Mouse (Mus musculus) yolk sac, embryonic 10.5 days (tissue): ENCODE measurements at regions not wholly inside any gene's neighbourhood (a gene's known extent, or its start where the extent isn't known, plus 50 kb on each side); places are given as distances from the start of the nearest gene placed in this dataset.

Experiments
- DNase-seq: peaks from one replicate; pipeline ENCODE4 v3.0.0-alpha.2; 2017; ENCODE audit warnings: low spot score

DNA sequence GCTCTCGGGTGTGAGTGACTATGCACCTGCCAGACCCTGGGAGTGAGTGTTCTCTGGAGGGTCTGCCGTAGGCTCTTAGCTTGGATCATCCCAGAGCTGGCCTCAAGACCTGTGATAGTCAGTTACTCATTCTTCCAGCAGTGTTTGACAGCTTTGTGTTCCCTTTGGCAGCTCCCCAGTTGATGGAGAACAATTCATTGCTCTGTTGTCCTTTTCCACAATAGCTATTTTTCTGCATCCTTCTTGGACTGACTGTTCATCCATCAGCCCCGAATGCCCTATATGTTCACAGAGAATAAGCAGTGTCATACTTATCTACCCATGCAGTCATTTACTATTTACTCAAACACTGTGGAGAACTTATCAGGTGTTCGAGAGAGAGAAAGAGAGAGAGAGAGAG is 1368.5 kb downstream of the Gsdmc2 start:
- no peak for DNase-seq

- no peak for DNase-seq
Measured at GRCm38 (mm10) chr15:62470683-62471331, 1374.2 kb downstream of the Gsdmc2 start.

DNA sequence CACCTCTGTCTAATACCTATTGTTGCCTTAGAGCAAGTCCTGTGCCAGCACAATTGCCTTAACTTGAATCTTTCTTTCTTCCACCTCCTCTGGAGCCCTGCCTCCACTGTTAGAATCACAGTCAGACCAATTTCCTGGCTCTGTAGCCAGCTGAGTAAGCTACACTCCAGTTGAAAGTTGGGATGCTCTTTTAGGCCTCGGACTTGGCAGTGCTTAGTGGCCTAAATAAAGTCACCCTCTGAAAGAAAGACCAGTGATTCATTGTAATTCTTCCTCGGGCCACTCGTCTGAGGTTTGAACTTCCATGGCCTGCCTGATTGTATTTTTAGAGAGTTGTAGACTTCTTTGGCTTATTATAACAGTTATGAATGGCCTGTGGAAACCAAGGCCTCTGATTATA is 1376.9 kb downstream of the Gsdmc2 start:
- DNase-seq: no peak

GRCm38 (mm10) chr15:62466856-62467255 is 1378.1 kb downstream of the Gsdmc2 start:
- no peak for DNase-seq

- DNase-seq: no peak
Measured at GRCm38 (mm10) chr15:62465026-62465839, 1379.7 kb downstream of the Gsdmc2 start.

DNA sequence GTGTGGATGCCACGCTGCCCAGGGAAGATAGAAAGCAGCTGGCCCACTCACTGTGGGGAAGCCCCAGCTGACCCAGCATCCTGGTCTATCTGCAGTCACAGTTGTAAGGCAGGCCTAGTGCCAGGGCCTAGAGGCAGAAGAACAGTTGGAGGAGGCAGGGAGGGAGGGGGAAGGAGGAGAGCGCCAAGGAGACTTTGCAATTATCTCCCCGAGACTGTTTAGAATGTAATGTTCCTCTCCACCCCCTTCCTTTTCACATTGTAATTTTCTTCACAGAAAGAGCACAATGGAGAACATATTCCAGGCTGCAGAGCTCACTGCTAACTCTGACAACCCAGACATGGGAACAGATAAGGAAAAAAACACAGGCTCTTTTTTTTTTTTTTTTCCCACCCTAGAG is 1382.3 kb downstream of the Gsdmc2 start:
- no peak for DNase-seq

GRCm38 (mm10) chr15:62461398-62462051 is 1383.5 kb downstream of the Gsdmc2 start:
- no peak for DNase-seq

GRCm38 (mm10) chr15:62460724-62461123 is 1384.3 kb downstream of the Gsdmc2 start:
- no peak for DNase-seq

DNA sequence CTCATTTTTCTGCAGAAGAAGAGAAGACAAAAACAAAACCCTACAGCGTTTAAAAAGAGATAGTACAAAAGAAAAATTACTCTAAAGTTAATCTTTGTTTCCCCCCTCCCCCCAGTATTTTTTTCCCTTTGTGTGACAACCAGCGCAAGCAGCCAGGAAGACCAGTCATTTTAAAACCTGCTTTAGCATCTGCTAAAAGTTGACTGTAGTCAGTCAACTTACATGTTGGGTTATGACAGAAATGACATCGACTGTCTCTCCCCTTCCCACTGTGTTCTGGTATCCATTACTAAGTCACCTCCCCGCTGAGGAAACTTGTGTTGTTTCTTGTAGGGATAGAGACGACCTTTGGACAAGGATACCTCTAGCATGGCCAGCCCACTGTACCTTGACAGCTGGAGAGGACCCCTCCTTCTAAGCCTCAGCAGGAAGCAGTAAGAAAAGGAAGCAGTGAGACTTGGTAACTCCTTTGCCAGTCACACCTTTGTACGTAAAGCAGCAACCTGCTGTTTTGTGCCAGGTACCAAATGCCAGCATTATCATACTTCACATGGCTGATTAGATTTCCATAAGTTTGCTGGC is 1384.9 kb downstream of the Gsdmc2 start:
- peak; percentile 15 for DNase-seq

DNA sequence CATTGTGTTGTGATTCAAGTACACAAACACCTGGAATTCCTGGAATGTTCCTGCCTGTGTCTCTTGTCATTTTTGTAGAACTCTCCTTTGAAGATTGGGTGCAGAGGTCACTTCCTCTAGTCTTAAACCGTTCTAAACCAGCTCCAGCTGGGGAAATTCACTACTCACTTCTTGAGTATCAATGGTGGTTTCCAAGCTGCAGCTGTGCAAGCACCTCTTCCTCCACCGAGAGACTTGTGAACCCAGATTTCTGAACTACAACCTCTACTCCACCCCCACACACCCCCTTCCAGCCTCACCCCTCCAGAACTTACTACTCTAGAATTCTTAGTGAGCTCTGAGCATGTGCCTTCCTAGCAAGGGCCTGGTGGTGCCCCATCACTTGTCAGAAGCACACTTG is 1387.0 kb downstream of the Gsdmc2 start:
- DNase-seq: peak; percentile 18

DNA sequence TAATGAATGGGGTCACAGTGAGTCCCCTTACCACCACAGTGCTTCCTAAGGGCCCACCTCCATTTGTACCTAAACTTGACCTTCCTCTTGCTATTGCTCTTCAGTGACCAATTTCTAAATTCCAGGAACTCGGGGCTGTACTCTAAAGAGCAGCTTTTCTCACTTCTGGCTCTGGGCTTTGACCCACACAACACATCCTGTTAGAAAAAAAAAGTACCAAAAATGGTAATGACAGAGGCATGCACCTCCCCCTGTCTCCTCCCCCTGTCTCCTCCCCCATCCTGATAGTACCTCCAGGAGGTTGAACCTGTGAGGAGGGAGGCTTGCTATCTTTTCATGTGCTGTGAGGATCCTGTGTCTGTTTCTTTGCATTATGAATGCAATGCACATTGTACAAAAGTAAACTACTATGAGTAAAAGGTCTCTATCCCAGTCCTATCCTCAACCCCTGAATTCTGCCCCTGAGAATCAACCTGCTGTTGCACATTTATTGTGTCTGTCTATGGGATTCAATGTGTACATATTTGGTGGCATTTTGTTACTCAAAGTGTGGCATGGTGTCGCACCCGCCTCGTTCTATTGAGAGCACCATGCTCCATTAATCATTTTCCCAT is 1387.8 kb downstream of the Gsdmc2 start:
- no peak for DNase-seq

- DNase-seq: no peak
Measured at GRCm38 (mm10) chr15:62456020-62456419, 1389.0 kb downstream of the Gsdmc2 start.

DNA sequence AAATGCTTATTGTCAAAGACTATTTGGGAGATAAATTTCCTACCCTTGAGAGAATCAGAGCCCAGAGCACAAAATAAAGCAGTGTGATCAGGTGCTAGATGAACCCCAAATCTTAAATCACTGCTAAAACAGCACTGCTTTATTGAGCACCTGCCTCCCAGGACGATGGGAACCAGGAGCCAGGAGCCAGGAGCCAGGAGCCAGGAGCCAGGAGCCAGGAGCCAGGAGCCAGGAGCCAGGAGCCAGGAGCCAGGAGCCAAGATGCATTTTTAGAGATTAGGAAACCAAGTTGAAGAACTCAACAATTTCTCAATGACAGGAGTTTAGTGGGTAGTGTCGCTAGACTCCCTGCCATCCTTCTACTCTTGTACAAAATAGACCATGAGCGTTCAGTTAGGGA is 1396.9 kb downstream of the Gsdmc2 start:
- no peak for DNase-seq

- DNase-seq: no peak
Measured at GRCm38 (mm10) chr15:62439211-62439610, 1405.8 kb downstream of the Gsdmc2 start.

DNA sequence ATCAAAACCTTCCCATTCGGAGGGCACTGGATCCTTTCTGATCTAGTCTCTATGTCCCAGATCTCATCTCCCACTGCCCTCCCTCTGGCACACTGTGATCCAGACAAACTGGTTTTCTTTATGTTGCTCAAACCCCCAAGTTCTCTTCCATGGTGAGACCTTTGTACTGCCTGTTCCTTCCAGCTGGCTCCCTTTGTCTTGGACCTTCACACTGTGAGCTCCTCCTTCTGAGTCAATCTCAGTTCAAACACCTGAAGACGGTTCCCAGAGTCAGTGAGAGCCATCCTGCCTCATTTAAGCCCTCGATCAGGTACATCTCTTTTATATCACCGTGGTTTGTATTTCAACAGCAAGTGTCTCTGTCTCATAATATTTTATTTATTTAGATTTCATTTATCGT is 1408.3 kb downstream of the Gsdmc2 start:
- DNase-seq: no peak

GRCm38 (mm10) chr15:62435141-62435680 is 1409.8 kb downstream of the Gsdmc2 start:
- DNase-seq: no peak

DNA sequence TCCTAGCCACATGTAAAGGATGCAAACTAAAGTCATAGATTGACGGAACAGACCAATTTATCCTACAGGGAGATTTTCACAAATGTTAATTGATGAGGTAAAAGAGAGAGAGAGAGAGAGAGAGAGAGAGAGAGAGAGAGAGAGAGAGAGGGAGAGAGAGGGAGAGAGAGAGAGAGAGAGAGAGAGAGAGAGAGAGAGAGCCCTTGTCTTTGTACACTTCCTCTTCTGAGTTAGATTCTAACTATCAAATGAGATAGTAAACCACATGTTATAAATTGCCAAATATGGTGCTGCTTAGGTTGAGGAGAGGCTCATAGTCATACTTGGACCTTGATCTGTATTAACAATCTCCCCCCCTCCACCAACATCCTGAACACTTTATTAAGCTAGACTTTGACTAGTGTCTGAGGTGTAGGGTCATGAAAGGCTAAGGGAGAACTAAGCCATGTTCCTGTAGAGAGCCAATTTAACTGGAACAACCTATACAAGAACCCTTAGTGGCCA is 1412.2 kb downstream of the Gsdmc2 start:
- DNase-seq: no peak

- DNase-seq: no peak
Measured at GRCm38 (mm10) chr15:62431150-62431678, 1413.8 kb downstream of the Gsdmc2 start.

GRCm38 (mm10) chr15:62422995-62423394 is 1422.0 kb downstream of the Gsdmc2 start:
- DNase-seq: no peak

- no peak for DNase-seq
Measured at GRCm38 (mm10) chr15:62421073-62421851, 1423.7 kb downstream of the Gsdmc2 start.

- DNase-seq: no peak
Measured at GRCm38 (mm10) chr15:62416691-62417090, 1428.3 kb downstream of the Gsdmc2 start.
